Mouse (Mus musculus) subcutaneous adipose tissue, adult 2 months (tissue): ENCODE data around the gene Rcor3. TPM values are rescaled to one million over a fixed set of nuclear protein-coding genes. Genes with fewer than 3 reads are reported as not detected.

Experiments used
- polyA plus RNA-seq: library from polyadenylated mRNA; depleted of rRNA; stranded (reverse); fragments of >200 nt; gene quantifications from 2 replicates; pipeline ENCODE4 v1.2.3, GENCODE M21; 2012; ENCODE audit warnings: low replicate concordance; rRNA removed

Rcor3 gene
- 31.1 and 45.8 TPM in 2 replicates for polyA plus RNA-seq

GRCm38 (mm10) chr1:192137926-192138910 is at the start of gene Rcor3:
TSS of gene Rcor3 (minus strand) at chr1:192138062.

GRCm38 (mm10) chr1:192091806-192092772 is 45.8 kb downstream of the Rcor3 start, which contains the start of gene Traf5:
TSS of gene Traf5 (minus strand) at chr1:192092559.

Other genes starting within 250 kb of the Rcor3 start
- 8.1 and 13.8 TPM in 2 replicates for gene Slc30a1, start 231.3 kb downstream of the Rcor3 start, polyA plus RNA-seq
- 0.18 and 0.34 TPM in 2 replicates for gene Rd3, start 160.7 kb downstream of the Rcor3 start, polyA plus RNA-seq
- gene Traf5, start 45.5 kb downstream of the Rcor3 start, polyA plus RNA-seq, result 14.5 and 26.9 TPM in 2 replicates
- gene Kcnh1, start 52.7 kb upstream of the Rcor3 start, polyA plus RNA-seq, result 0.06 and 0.12 TPM in 2 replicates